Mouse (Mus musculus): ENCODE data around the gene Nup93.

DNA sequence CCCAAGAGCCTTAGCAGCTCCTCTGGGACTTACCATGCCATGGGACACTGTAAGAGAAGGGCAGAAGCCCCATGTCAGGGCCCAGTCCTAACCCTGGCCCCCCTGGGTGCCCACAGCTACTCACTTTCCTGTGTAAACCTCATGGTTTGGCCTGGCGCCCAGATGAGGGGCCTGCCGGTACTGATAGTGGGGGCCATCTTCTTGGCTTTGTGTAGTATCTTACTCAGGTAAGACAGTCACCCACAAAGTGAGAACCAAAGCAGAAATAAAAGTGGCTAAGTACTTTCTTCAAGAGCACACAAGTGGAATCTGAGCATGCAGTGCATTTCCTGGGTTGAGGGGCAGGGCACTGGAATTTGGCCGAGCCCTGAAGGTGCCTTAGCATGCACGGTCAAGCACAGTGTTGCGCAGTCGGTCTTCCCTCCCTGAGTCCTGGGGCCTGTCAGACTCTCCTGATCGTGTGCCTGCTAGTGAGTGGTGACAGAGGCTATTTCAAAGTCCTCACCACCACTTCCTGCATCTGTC lies 92.7 kb downstream of the Nup93 start:
- TF ChIP-seq CTCF (IDR thresholded peaks at IDR 0.05; ENCODE audit: borderline replicate concordance, control insufficient read depth, extremely low read depth, insufficient read depth, low read length, poor library complexity) (no peak), POLR2A (IDR thresholded peaks at IDR 0.05; ENCODE audit: control insufficient read depth, extremely low read depth, insufficient read depth, low read length, poor library complexity) (no peak)

All from thymus, adult 2 months (tissue).